Comparison of ENCODE assay signal across 27 mouse cellular contexts in the genomic region with DNA sequence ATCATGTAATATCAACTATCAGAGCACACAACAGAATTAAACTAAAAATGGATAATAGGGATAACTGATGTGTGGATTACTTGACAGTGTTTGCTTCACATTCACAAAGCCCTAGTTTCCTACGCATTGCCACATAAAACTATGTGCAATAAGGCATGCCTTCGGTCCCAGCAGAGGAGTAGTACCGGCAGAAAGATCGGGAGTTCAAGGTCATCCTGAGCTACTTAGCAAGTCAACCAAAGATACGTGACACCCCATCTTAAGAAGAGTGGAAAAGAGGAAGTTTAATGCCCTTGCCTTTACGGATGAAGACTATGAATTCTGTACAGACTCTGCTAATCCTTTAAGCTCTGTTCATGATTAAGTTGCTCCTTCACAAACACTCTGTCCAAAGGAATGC. TPM values are rescaled to one million over a fixed set of nuclear protein-coding genes. Genes with fewer than 3 reads are reported as not detected.
DNase-seq lines count a peak whose midpoint lies in the region; ATAC-seq and TF ChIP-seq lines count a peak whose summit lies in the region.
"Had no signal": no experiment of that assay in that cellular context is flagged by ENCODE, and none has a peak within 500 bp of the region (broad histone marks: within the 10 kb centered on the region; RNA-seq: fewer than 3 reads in every experiment).

No protein-coding gene starts in this region.

- no peak for ATAC-seq in embryonic facial prominence, embryonic 13.5 days (ENCODE audit: insufficient number of reproducible peaks, insufficient read depth, low FRiP score, low TSS enrichment, low read depth)
- ATAC-seq: CD4-positive, CD25-positive, alpha-beta regulatory T cell, adult 4 months; forebrain, embryonic 14.5 days; forebrain, embryonic 16.5 days had no signal

- TF ChIP-seq POLR2A in MEL (IDR thresholded peaks at IDR 0.05; ENCODE audit: control insufficient read depth in 1 of 2, insufficient read depth in 1 of 2, low read depth in 1 of 2, low read length in 2 of 2, poor library complexity in 1 of 2) = no peak

- H3K27ac ChIP-seq in embryonic facial prominence, embryonic 13.5 days = 0 out of 2 replicates have a peak overlapping the region, but pooled peaks have one; percentile 11
- H3K27ac ChIP-seq in embryonic facial prominence, embryonic 10.5 days (replicated peaks) = no peak overlapping the region
- peak overlapping the region; percentile 24; the same call in 1 of the 2 replicates for H3K27ac ChIP-seq in layer of hippocampus, adult 2 months
- no peak overlapping the region for H3K27ac ChIP-seq in MEL (ENCODE audit: control insufficient read depth, low read depth, low read length)
- H3K27ac ChIP-seq: embryonic facial prominence, embryonic 12.5 days; forebrain, embryonic 10.5 days; forebrain, embryonic 12.5 days had no signal

- H3K27me3 ChIP-seq in embryonic facial prominence, embryonic 13.5 days = no peaks in the 10 kb centered on the region
- H3K27me3 ChIP-seq in embryonic facial prominence, embryonic 10.5 days (replicated peaks; ENCODE audit: low read depth, poor library complexity, severe bottlenecking) = no peaks in the 10 kb centered on the region
- H3K27me3 ChIP-seq in MEL (ENCODE audit: control insufficient read depth in 1 of 2, insufficient read depth in 2 of 2, low read length in 2 of 2) = no peaks in the 10 kb centered on the region
- H3K27me3 ChIP-seq: CH12.LX; embryonic facial prominence, embryonic 12.5 days; embryonic facial prominence, embryonic 15.5 days; forebrain, embryonic 12.5 days had no signal

- no peak overlapping the region for H3K4me2 ChIP-seq in embryonic facial prominence, embryonic 13.5 days
- H3K4me2 ChIP-seq: embryonic facial prominence, embryonic 12.5 days; embryonic facial prominence, embryonic 15.5 days; forebrain, embryonic 12.5 days had no signal

- H3K4me3 ChIP-seq in embryonic facial prominence, embryonic 13.5 days = no peak overlapping the region
- no peak overlapping the region for H3K4me3 ChIP-seq in embryonic facial prominence, embryonic 10.5 days
- no peak overlapping the region for H3K4me3 ChIP-seq in layer of hippocampus, adult 2 months
- H3K4me3 ChIP-seq in MEL (ENCODE audit: control insufficient read depth in 1 of 2, insufficient read depth in 1 of 2, low read depth in 2 of 2, low read length in 2 of 2) = no peak overlapping the region
- H3K4me3 ChIP-seq: embryonic facial prominence, embryonic 12.5 days; embryonic facial prominence, embryonic 15.5 days; erythroblast, embryonic 14.5 days; forebrain, embryonic 10.5 days; forebrain, embryonic 12.5 days had no signal

- H3K9me3 ChIP-seq in embryonic facial prominence, embryonic 13.5 days = no peaks in the 10 kb centered on the region
- H3K9me3 ChIP-seq in embryonic facial prominence, embryonic 10.5 days = no peaks in the 10 kb centered on the region
- no peaks in the 10 kb centered on the region for H3K9me3 ChIP-seq in MEL (replicated peaks; ENCODE audit: insufficient read depth, low read length)
- H3K9me3 ChIP-seq: embryonic facial prominence, embryonic 12.5 days; embryonic facial prominence, embryonic 15.5 days; forebrain, embryonic 10.5 days; forebrain, embryonic 12.5 days; G1E had no signal

- peaks cover 13% of the 10 kb centered on the region for H3K4me1 ChIP-seq in embryonic facial prominence, embryonic 13.5 days
- no peaks in the 10 kb centered on the region for H3K4me1 ChIP-seq in embryonic facial prominence, embryonic 10.5 days
- H3K4me1 ChIP-seq in MEL (ENCODE audit: control insufficient read depth in 1 of 2, insufficient read depth in 2 of 2, low read length in 2 of 2) = no peaks in the 10 kb centered on the region
- H3K4me1 ChIP-seq: forebrain, embryonic 10.5 days had no signal

- H3K79me2 ChIP-seq in MEL (ENCODE audit: control insufficient read depth, insufficient read depth, low read length, poor library complexity) = no peaks in the 10 kb centered on the region

- 60% methylated on average over 6 of the region's 6 CpGs for WGBS in embryonic facial prominence, embryonic 13.5 days
- 84% methylated on average over 6 of the region's 6 CpGs for WGBS in embryonic facial prominence, embryonic 10.5 days

- no peaks in the 10 kb centered on the region for H3K36me3 ChIP-seq in embryonic facial prominence, embryonic 13.5 days
- H3K36me3 ChIP-seq in embryonic facial prominence, embryonic 10.5 days (replicated peaks) = no peaks in the 10 kb centered on the region
- H3K36me3 ChIP-seq in MEL (ENCODE audit: control insufficient read depth in 1 of 2, insufficient read depth in 2 of 2, low read length in 2 of 2) = no peaks in the 10 kb centered on the region
- H3K36me3 ChIP-seq: embryonic facial prominence, embryonic 12.5 days; embryonic facial prominence, embryonic 15.5 days; forebrain, embryonic 10.5 days; forebrain, embryonic 12.5 days; G1E had no signal

- DNase-seq in embryonic facial prominence, embryonic 10.5 days (ENCODE audit: low spot score) = no peak
- DNase-seq in layer of hippocampus, adult 2 months (ENCODE audit: low spot score in 2 of 2) = no peak
- no peak for DNase-seq in layer of hippocampus, adult 8-10 months (ENCODE audit: low spot score in 2 of 2)
- DNase-seq in MEL (ENCODE audit: low read depth, low spot score) = peak; percentile 2
- DNase-seq in right cerebral cortex, adult 2 months (ENCODE audit: low spot score in 2 of 2) = no peak
- DNase-seq: adrenal gland, adult 2 months; adrenal gland, postnatal 10 days; adrenal gland, postnatal 25 days; B cell, adult 2 months; cerebellum, adult 11 months; cerebellum, adult 18-20 months; cerebellum, adult 8-10 months; cerebellum, adult 9-11 months; cerebellum, postnatal 14 days; cerebellum, postnatal 36 days; embryo, embryonic 11 days had no signal

- TF ChIP-seq CTCF in layer of hippocampus, adult 2 months (conservative IDR thresholded peaks at IDR 0.05) = no peak
- TF ChIP-seq CTCF in MEL (IDR thresholded peaks at IDR 0.05 in 2 of 3, conservative IDR thresholded peaks at IDR 0.05 in 1 of 3; ENCODE audit: control insufficient read depth in 1 of 3, insufficient read depth in 1 of 3, low read depth in 2 of 3, low read length in 3 of 3, poor library complexity in 1 of 3, severe bottlenecking in 1 of 3) = no peak

- no peak for TF ChIP-seq RAD21 in MEL (IDR thresholded peaks at IDR 0.05; ENCODE audit: low read depth, low read length)

- TF ChIP-seq EP300 in MEL (IDR thresholded peaks at IDR 0.05; ENCODE audit: low read depth in 1 of 2, low read length in 2 of 2) = no peak

- no peak overlapping the region for H3K9ac ChIP-seq in embryonic facial prominence, embryonic 13.5 days
- no peak overlapping the region for H3K9ac ChIP-seq in MEL (ENCODE audit: control insufficient read depth, low read depth, low read length, poor library complexity, severe bottlenecking)
- H3K9ac ChIP-seq: embryonic facial prominence, embryonic 12.5 days; embryonic facial prominence, embryonic 15.5 days; forebrain, embryonic 12.5 days had no signal

TF ChIP-seq in MEL, 35 proteins besides CTCF, POLR2A, EP300 and RAD21:
- TF ChIP-seq ZKSCAN1 (IDR thresholded peaks at IDR 0.05; ENCODE audit: low read depth, low read length) = no peak
- no peak for TF ChIP-seq ZC3H11A (IDR thresholded peaks at IDR 0.05; ENCODE audit: low read depth, low read length)
- TF ChIP-seq CHD1 (IDR thresholded peaks at IDR 0.05; ENCODE audit: low read depth, low read length) = no peak
- no peak for TF ChIP-seq SIN3A (IDR thresholded peaks at IDR 0.05; ENCODE audit: low read length)
- TF ChIP-seq MEF2A (IDR thresholded peaks at IDR 0.05; ENCODE audit: extremely low read depth, insufficient replicate concordance, low read depth, low read length, poor library complexity, severe bottlenecking) = no peak

RNA-seq across cellular contexts. Expression of a gene that starts 44.1 kb away (rescaled TPM):
- polyA plus RNA-seq in embryonic facial prominence, embryonic 13.5 days (2015; fragmentation: Nextera tagmentation; extraction: Ambion mirVana) = 16.2 and 16.6 TPM in 2 replicates
- polyA plus RNA-seq in embryonic facial prominence, embryonic 10.5 days (2016; fragmentation: Nextera tagmentation; extraction: Ambion mirVana) = 6.6 and 6.7 TPM in 2 replicates
- 100 to 1,000 TPM; 148 to 159 TPM for total RNA-seq in layer of hippocampus, adult 2 months (2021)
- total RNA-seq in layer of hippocampus, adult 8-10 months (2022) = 100 to 1,000 TPM; 128 to 142 (median 137) TPM
- total RNA-seq in MEL (2012; rRNA removed) = 4.7 and 16.4 TPM in 2 replicates
- polyA plus RNA-seq in MEL (2012; ENCODE audit: insufficient read depth in 1 of 2, insufficient read length in 2 of 2, low read depth in 1 of 2, low replicate concordance in 2 of 2, missing spikeins in 1 of 2) = 1 to 10 TPM in 1 of 2 experiments, not detected in 1; 5.4 TPM

Comparison
In these comparisons a context has a peak if more than half of its experiments do, and no peak if none do; other contexts are left out.
1. H3K27ac ChIP-seq: peak in embryonic facial prominence, embryonic 13.5 days (single experiment) and layer of hippocampus, adult 2 months (single experiment); none in embryonic facial prominence, embryonic 10.5 days (single experiment) and MEL (single experiment).